Mouse (Mus musculus) CD4-positive, CD25-positive, alpha-beta regulatory T cell, adult 2 months (primary cell): ENCODE data around the gene Olfr1154.

Source experiments
- DNase-seq: peaks from one replicate; pipeline ENCODE4 v3.0.0-alpha.2; 2012; ENCODE audit warnings: low read depth, low spot score

The Olfr1154 gene

DNA sequence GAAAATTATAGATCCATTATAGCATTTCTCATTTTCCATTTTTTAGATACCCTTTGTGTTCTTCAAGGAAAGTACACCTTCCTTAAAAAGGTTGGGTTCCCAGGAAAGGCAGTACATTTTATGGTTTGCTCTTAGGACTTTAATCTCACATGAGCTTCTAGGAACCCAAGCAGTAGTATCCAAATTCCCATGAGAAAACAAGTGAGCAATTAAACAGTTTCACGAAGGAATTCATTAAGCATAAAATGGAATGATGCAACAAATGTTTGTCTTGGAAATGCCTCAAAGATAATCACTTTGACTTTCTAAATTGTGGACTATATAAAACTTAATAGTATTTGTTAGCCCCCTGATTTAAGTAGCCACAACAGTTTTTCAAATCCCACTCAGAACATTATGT, at the start of gene Olfr1154:
Gene Olfr1154 (minus strand): TSS at position 101 of the 400 bp plus-strand sequence.
- no peak for DNase-seq

DNA sequence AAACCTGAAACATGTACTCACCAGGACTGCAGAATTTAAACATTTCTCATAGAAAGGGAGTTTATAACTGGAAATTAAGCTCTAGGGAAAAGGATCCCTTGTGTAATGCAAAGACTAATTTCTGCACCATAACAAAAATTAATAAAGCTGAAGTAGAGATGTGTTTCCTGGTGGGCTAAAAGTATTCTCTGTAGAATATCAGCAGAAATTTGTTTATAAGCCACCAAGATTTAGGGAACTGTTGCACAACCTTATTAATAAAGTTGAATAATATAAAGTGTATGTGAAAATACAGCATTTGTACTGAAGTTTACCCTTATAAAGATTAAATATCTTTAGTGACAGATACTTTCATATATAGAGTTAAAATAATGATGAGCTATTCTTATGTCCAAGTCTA, 48.0 kb upstream of the Olfr1154 start, which contains the start of gene Olfr1156:
Gene Olfr1156 (minus strand): TSS at position 101 of the 400 bp plus-strand sequence.
- no peak for DNase-seq

DNA sequence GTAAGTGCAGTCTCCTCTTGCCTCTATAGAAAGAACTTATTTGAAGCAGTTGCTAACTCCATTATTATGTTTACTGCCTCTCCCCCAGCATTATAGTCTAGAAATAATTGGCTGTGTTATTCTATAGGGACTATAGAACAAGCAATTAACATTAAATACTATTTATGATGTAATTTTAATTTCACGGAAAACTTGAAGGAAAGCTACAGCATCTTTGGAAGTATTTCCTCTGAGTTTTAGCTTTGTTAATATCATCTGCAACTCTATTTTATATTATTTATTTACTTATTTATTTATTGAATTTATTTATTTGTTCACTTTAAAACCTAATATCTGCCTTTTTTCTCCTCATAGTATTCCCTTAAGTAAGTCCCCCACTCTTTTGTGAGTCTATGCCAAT, 40.1 kb upstream of the Olfr1154 start, which contains the start of gene Olfr1155:
Gene Olfr1155 (minus strand): TSS at position 101 of the 400 bp plus-strand sequence.
- no peak for DNase-seq

DNA sequence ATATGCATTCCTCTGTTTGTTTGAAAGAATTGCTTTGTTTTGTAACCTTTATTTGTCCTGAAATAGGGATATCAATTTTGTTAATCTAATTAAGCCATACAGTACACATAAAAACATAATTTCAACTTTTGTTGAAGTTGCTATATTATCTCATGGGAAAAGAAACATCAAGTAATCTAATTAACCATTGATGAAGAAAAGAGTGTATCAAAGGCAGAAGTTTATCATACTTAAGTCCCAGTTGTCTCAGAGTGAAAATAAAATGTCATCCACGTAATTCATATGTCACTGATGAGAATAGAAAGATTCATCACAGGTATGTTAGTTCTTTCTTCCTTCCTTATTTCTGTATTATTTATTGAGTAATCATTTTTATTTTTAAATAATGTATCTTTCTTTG, 10.3 kb downstream of the Olfr1154 start, which contains the start of gene Olfr1153:
Gene Olfr1153 (plus strand): TSS at position 301 of the 400 bp plus-strand sequence.
- DNase-seq: no peak

DNA sequence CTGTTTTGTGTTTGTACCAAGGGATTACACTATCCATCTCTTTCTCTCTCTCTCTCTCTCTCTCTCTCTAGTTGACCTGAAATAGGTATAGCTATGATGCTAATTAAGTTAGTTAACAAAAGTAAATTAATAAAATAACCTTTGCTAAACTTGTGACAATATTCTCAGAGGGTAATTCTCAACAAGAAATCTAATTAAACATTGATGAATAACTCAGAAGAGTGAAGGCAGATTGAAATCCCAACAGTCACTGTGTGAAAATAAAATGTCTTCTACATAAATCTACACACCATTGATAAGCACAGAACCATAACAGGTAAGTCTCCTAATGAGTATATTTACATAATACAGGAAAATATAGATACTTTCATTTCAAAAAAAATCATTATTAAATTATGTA, 38.8 kb downstream of the Olfr1154 start, which contains the start of gene Olfr1152:
Gene Olfr1152 (plus strand): TSS at position 301 of the 400 bp plus-strand sequence.
- DNase-seq: no peak

DNA sequence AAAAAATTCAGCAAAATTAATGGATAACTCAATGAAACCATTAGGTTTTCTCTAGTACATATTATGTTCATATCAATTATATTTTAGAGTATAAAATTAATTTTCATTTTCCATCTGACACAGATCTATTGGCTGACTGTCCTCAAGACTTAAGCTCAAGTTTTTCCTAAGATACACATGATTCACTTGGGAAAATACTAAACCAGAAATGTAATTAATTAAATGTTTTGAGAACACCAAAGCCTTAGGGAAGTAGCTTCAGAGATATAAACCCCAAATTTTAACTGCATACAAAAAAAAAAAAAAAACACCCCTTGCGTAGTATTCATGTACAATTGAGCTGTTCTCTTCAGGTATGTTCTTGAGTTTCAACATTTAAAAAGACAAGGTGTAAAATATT, 49.4 kb downstream of the Olfr1154 start, which contains the start of gene Olfr1151:
Gene Olfr1151 (plus strand): TSS at position 301 of the 400 bp plus-strand sequence.
- DNase-seq: no peak
